Mouse (Mus musculus): Measurements from ENCODE around the gene Flt3l. TPM values are rescaled to one million over a fixed set of nuclear protein-coding genes. Genes with fewer than 3 reads are reported as not detected.
"Not testable (repeated sequence)": the region's sequence is repeated elsewhere in the genome, so short reads cannot be mapped to it uniquely, and the experiment has no call there.

The Flt3l gene
- total RNA-seq, 4 experiments from 2014 or later, result 6.5 to 8.2 (median 7.5) TPM

GRCm38 (mm10) chr7:45125144-45125600, 11.1 kb downstream of the Flt3l start:
- no peak for DNase-seq (ENCODE audit: low spot score in 2 of 2)

- DNase-seq (ENCODE audit: low spot score in 2 of 2), result peak; percentile 96 to 98
Measured at GRCm38 (mm10) chr7:45124224-45125143, 11.7 kb downstream of the Flt3l start, which contains the start of gene Rps11. TSS of gene Rps11 (minus strand) at chr7:45124439.

- no peak for DNase-seq (ENCODE audit: low spot score in 2 of 2)
Measured at GRCm38 (mm10) chr7:45123186-45123570, 13.1 kb downstream of the Flt3l start.

GRCm38 (mm10) chr7:45122561-45123185, 13.6 kb downstream of the Flt3l start:
- no peak for DNase-seq (ENCODE audit: low spot score in 2 of 2)

- no peak for DNase-seq (ENCODE audit: low spot score in 2 of 2)
Measured at GRCm38 (mm10) chr7:45121966-45122365, 14.3 kb downstream of the Flt3l start.

GRCm38 (mm10) chr7:45121404-45121803, 14.8 kb downstream of the Flt3l start:
- DNase-seq (ENCODE audit: low spot score in 2 of 2), result no peak

GRCm38 (mm10) chr7:45119780-45120709, 16.2 kb downstream of the Flt3l start:
- DNase-seq (ENCODE audit: low spot score in 2 of 2), result no peak

GRCm38 (mm10) chr7:45118336-45118735, 17.9 kb downstream of the Flt3l start:
- no peak for DNase-seq (ENCODE audit: low spot score in 2 of 2)

- no peak for DNase-seq (ENCODE audit: low spot score in 2 of 2)
Measured at GRCm38 (mm10) chr7:45117566-45117965, 18.7 kb downstream of the Flt3l start.

- DNase-seq (ENCODE audit: low spot score in 2 of 2), result no peak
Measured at GRCm38 (mm10) chr7:45113476-45113875, 22.8 kb downstream of the Flt3l start.

- no peak for DNase-seq (ENCODE audit: low spot score in 2 of 2)
Measured at GRCm38 (mm10) chr7:45112529-45112928, 23.7 kb downstream of the Flt3l start.

- no peak for DNase-seq (ENCODE audit: low spot score in 2 of 2)
Measured at GRCm38 (mm10) chr7:45111940-45112339, 24.3 kb downstream of the Flt3l start.

GRCm38 (mm10) chr7:45110089-45110488, 26.1 kb downstream of the Flt3l start:
- DNase-seq (ENCODE audit: low spot score in 2 of 2), result not testable (repeated sequence)

GRCm38 (mm10) chr7:45107052-45107645, 29.1 kb downstream of the Flt3l start:
- no peak for DNase-seq (ENCODE audit: low spot score in 2 of 2)

- DNase-seq (ENCODE audit: low spot score in 2 of 2), result no peak
Measured at GRCm38 (mm10) chr7:45106441-45106840, 29.8 kb downstream of the Flt3l start.

- DNase-seq (ENCODE audit: low spot score in 2 of 2), result no peak
Measured at GRCm38 (mm10) chr7:45105491-45105890, 30.7 kb downstream of the Flt3l start.

GRCm38 (mm10) chr7:45104941-45105340, 31.3 kb downstream of the Flt3l start:
- no peak for DNase-seq (ENCODE audit: low spot score in 2 of 2)

GRCm38 (mm10) chr7:45103652-45104180, 32.5 kb downstream of the Flt3l start, which contains the start of gene Fcgrt:
TSS of gene Fcgrt (minus strand) at chr7:45103851.
- no peak for DNase-seq (ENCODE audit: low spot score in 2 of 2)

- DNase-seq (ENCODE audit: low spot score in 2 of 2), result no peak
Measured at GRCm38 (mm10) chr7:45102940-45103585, 33.2 kb downstream of the Flt3l start.

GRCm38 (mm10) chr7:45102441-45102840, 33.8 kb downstream of the Flt3l start:
- no peak for DNase-seq (ENCODE audit: low spot score in 2 of 2)
